Mouse (Mus musculus) fibroblast of lung, adult 2 months (primary cell): ENCODE results near the gene Pate2.
A peak's percentile ranks its signal among the peaks of the same experiment; 100 is the strongest.

Experiments
- DNase-seq: peaks from one replicate; pipeline ENCODE4 v3.0.0-alpha.2; 2011; ENCODE audit warnings: low read depth

The Pate2 gene

DNA sequence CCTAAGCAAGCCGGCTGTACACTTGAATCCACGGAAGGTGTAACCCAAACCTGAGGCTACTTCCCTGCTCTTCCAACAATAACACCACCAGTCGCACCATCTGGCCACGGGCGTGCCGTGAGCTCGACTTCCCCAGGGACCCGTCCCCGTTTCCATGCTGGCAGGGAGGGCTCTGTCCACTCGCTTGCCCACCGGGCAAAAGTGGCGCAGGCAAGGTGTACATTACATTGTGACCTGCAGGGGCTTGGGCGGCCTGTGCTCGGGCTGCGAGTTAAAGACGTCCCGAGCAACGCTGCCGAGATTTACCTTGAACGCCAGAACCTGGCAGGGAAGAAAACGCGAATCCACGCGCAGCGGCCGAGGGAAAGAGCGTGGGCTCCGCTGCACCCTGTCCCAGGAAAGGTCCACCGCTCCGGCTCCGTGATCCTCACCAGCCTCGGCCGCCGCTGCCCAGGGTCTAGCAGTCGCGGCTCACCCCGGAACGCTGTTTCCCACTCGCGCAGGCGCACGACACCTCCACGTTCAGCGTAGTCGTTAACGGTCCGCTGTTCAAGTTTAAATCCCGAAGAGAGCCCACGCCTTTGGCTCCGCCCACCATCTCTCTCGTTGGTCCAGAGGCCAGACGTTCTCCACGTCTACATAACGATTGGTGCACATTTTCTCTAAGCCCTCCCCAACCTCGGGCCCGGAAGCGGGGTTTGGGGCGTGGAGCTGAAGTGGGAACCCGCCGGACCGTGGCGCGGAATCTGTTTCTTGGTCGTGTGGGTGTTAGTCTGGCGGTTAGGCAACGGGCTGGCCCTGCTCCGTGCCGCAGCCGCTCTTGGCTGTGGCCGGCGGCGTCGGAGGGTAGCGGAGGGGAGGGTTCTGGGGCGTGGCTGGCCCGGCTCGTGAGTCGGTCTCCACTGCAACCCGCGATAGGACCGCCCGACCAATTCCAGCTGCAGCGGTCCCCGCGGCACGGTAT, at the start of gene Pate2, which contains the start of gene Hyls1:
Pate2 (plus strand) TSS at position 714 of the 964 bp plus-strand sequence.
Hyls1 (minus strand) TSS at position 828 of the 964 bp plus-strand sequence.
- DNase-seq, result peak; percentile 96

GRCm38 (mm10) chr9:35520631-35521348, 49.3 kb upstream of the Pate2 start:
- no peak for DNase-seq

- DNase-seq, result no peak
Observed at GRCm38 (mm10) chr9:35522241-35522640, 47.8 kb upstream of the Pate2 start.

- no peak for DNase-seq
Observed at GRCm38 (mm10) chr9:35522821-35523515, 47.1 kb upstream of the Pate2 start.

GRCm38 (mm10) chr9:35523541-35523940, 46.5 kb upstream of the Pate2 start:
- DNase-seq, result peak; percentile 88

DNA sequence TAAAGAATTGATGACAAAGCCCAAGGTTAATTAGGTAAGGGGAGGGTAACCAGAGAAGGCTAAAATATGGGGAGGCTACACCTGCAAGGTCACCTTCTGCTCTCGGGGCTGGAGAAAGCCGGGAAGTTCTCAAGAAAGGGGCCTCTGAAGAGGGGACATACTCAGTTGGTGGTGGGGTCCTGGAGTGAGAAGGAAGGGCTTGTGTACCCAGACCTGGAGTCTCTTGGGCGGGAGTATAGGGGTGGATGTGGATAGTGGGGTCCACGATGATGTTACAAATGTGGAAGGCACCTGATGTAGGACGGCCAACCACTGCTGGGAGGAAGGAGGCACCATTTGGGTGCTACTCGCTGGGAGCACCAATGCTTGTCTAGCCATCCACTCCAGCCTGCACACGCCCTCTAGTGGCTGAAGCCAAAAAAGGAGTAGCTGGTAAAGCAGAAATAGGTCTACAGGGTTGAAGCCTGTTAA, 46.1 kb upstream of the Pate2 start:
- peak; percentile 71 for DNase-seq

DNA sequence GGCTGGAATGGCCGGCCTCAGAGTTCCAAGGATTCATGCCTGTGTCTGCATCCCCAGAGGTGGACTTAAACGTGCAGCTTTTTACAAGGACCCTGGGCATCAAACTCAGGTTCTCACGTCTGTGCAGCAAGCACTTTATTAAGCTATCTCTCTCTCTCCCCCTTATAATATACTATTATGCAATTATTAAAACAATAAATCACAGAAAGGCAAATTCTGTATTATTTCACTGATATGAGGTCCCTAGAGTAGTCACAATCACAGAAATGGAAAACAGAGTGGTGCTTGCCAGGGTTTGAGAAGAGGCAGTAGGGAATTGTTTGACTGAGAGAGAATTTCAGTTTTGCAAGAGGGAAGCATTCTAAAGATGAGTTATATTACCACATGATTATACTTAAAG, 40.9 kb upstream of the Pate2 start:
- no peak for DNase-seq

- DNase-seq, result no peak
Observed at GRCm38 (mm10) chr9:35529796-35530195, 40.3 kb upstream of the Pate2 start.

DNA sequence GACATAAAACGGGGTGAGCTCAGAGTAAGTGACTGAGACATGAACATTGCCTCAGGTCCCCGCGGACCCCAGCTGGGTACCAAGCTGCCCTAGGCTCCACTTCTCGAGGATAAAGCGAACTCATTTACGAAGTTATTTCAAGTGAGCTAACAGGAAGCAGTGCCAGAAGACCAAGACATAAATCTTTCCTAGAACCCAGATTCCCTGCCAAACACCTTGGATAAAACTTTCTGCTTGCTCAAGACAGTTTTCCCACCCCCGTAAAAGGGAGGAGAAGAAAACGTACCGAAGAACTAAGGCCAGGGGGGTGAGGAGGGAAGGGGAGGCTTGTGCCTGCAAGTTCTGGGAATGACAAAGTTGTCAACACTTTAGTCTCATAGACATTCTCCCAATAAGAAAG, 36.8 kb upstream of the Pate2 start:
- DNase-seq, result no peak

GRCm38 (mm10) chr9:35535110-35535509, 35.0 kb upstream of the Pate2 start:
- no peak for DNase-seq

DNA sequence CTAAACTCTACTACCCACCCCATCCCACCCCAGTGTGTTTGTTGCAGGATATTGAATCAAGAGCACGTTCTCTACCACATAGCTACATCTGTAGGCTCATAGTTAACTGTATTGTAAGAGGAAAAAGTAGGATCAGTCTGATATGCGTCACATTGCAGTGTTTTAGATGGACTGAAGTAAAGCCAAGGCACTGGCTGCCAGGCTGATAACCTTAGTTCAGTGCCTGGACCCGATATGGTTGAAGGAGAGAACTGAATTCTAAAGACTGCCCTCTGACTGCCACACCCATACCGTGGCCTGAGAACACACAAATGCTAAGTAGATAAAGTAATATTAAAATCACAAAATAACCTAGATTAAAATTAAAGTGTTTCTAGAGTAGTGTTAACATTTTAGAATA, 34.2 kb upstream of the Pate2 start:
- DNase-seq, result no peak

- DNase-seq, result no peak
Observed at GRCm38 (mm10) chr9:35539001-35539750, 30.9 kb upstream of the Pate2 start.

- no peak for DNase-seq
Observed at GRCm38 (mm10) chr9:35541024-35541423, 29.1 kb upstream of the Pate2 start.

DNA sequence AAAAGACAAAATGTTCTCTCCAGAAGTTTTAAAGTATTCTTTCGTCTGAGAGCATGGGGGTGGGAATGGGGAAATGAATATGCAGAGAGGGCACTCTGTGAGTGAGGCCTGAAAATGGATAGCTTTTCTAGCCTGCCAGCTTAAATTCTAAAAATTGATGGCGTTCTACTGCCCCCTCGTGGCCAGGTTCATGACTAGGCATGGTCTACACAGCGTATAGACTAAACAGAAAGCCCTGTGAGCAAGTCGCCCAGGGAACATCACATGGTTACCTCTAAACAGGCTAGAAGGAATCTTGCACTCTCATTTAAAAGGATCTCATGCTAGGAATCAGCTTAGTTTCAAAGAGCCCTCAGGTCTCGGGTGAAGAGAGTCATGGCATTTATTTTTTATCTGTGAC, 28.6 kb upstream of the Pate2 start:
- DNase-seq, result no peak

GRCm38 (mm10) chr9:35541941-35542340, 28.1 kb upstream of the Pate2 start:
- DNase-seq, result no peak

- no peak for DNase-seq
Observed at GRCm38 (mm10) chr9:35543099-35543860, 26.8 kb upstream of the Pate2 start.

DNA sequence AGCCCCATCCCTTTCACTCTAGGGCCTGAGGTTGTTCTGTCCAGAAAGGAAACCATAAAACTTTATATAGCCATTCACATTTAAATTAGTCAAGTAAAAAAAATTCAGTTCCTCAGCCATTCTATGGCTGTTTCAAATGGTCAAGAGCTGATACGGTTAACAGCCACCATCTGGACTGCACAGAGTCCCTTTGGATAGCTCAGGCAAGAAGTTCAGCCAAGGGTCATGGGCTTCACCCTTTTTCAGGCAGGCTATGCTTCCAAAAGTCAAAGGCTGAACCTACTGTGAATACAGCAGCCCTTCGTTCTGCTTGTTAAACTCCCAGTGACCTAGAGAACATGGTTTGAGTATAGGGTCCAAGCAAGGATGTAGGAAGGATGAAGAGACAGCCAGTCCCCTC, 25.4 kb upstream of the Pate2 start:
- no peak for DNase-seq

DNA sequence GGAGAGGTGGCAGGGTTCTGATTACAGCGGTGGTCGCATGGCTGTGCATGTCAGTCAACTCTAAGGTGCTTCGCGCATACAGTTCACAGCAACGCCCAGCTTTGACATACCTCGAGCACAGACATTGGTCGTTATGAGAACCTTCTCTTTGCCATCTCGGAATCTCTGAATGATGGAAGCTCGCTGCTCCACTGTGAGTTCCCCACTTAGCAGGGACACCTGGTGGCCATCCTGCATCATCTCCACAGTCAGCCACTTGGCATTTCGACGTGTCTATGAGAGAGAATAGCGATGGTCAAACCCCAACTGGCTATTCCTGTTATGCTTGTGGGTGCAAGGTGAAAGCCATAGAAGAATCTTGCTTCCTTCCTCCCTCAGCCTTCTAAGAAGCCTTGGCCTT, 24.4 kb upstream of the Pate2 start:
- DNase-seq, result no peak

DNA sequence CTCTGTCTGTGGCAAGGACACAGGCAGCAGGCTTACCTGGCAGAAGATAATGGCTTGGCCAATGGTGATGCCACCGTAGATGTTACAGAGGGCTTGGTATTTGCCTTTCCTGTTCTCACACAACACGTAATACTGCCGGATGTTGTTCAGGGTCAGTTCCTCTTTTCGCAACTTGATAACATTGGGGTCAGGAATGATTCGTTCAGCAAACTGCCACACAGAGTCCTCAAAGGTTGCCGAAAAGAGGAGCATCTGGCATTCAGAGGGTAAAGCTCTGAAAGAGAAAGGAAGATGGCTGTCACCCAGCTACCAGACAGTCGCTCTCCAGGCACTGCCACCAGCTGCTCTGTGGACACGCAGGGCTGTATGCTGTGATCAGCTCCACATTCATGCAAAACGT, 23.3 kb upstream of the Pate2 start:
- no peak for DNase-seq

DNA sequence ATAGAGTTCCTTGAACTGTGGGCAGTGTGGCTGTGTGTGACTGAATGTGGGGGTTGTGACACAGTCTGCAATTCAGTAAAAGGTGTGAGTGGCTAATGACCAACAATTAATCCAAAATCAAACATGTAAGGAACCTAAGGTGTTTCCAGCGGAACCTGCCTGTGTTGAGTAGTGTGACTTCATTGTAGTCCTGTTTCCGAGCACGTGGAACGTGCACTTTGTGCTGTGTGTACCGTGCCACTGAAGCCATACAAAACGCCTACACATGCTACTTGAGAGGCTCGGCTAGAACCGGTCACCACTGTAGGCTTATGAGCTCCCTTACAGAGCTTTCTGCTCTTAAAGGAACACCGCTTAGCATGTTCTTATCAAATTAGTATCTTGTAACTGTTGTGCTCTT, 21.6 kb upstream of the Pate2 start:
- no peak for DNase-seq
